Mouse (Mus musculus) Patski (cell line): ENCODE measurements around the gene Olfr894. TPM values are rescaled to one million over a fixed set of nuclear protein-coding genes. Genes with fewer than 3 reads are reported as not detected.
"Not testable (repeated sequence)": the region's sequence is repeated elsewhere in the genome, so short reads cannot be mapped to it uniquely, and the experiment has no call there.

Source experiments
- ATAC-seq: fragments of 100-300 bp; one replicate; pipeline ENCODE4 v1.8.0; 2021
- CTCF ChIA-PET: fragments of 350-600 bp; sonication (Branson Sonifier 250); formaldehyde crosslinking; loops from one replicate; lab custom pipeline; 2022; ENCODE audit warnings: inconsistent platforms; lab: Charles Lee
- POLR2A ChIA-PET: fragments of 350-600 bp; sonication (Branson Sonifier 250); formaldehyde crosslinking; loops from one replicate; lab custom pipeline; 2022; ENCODE audit warnings: antibody characterized with exemption, inconsistent platforms; lab: Charles Lee
- DNase-seq: peaks from one replicate; pipeline ENCODE4 v3.0.0-alpha.2; 2011; ENCODE audit warnings: low read depth, low spot score
- H3K27me3 ChIP-seq: fragments of 371-371 bp; one replicate; pipeline ENCODE4 v1.5.1; 2021
- CTCF ChIP-seq: fragments of 100-300 bp; IDR thresholded peaks from one replicate; pipeline ENCODE4 v1.5.1; 2021
- in situ Hi-C: fragments of 300-500 bp; cut with MboI; formaldehyde crosslinking; loops from 3 replicates; pipeline ENCODE4 v1.11.1; 2018; ENCODE audit warnings: low pct_unique_long_range_greater_than_20kb, mixed read lengths
- polyA plus RNA-seq: library from polyadenylated mRNA; unstranded; gene quantifications from one replicate; pipeline ENCODE4 v1.2.3, GENCODE M21; 2021

Gene Olfr894
- polyA plus RNA-seq, result not detected

GRCm38 (mm10) chr9:38217755-38218154, at the start of gene Olfr894:
TSS of gene Olfr894 (plus strand) at chr9:38218055.
- ChIA-PET CTCF (no interaction called here), POLR2A (no interaction called here)
- ATAC-seq, result no peak
- DNase-seq, result no peak
- TF ChIP-seq CTCF, result no peak
- no peaks in the 10 kb centered on the region for H3K27me3 ChIP-seq
- in situ Hi-C loops, result no loop called here

GRCm38 (mm10) chr9:38168341-38168740, 49.5 kb upstream of the Olfr894 start:
- H3K27me3 ChIP-seq, in situ Hi-C loops, DNase-seq, POLR2A ChIA-PET, CTCF ChIA-PET, ATAC-seq: not testable (repeated sequence)

GRCm38 (mm10) chr9:38180721-38181120, 37.1 kb upstream of the Olfr894 start, which contains the start of gene Olfr891:
TSS of gene Olfr891 (minus strand) at chr9:38180821.
- no peaks in the 10 kb centered on the region for H3K27me3 ChIP-seq
- no peak for ATAC-seq
- no peak for TF ChIP-seq CTCF
- in situ Hi-C loops, result no loop called here
- ChIA-PET CTCF (no interaction called here), POLR2A (no interaction called here)
- DNase-seq, result no peak

GRCm38 (mm10) chr9:38208065-38208464, 9.8 kb upstream of the Olfr894 start, which contains the start of gene Olfr893:
TSS of gene Olfr893 (plus strand) at chr9:38208365.
- in situ Hi-C loops, result no loop called here
- H3K27me3 ChIP-seq, result no peaks in the 10 kb centered on the region
- CTCF ChIA-PET, result no interaction called here
- ATAC-seq (no peak), DNase-seq (no peak)
- TF ChIP-seq CTCF, result no peak
- POLR2A ChIA-PET, result no interaction called here

GRCm38 (mm10) chr9:38252474-38252873, 34.6 kb downstream of the Olfr894 start, which contains the start of gene Olfr143:
TSS of gene Olfr143 (plus strand) at chr9:38252774.
- ChIA-PET POLR2A (no interaction called here), CTCF (no interaction called here)
- in situ Hi-C loops, result no loop called here
- H3K27me3 ChIP-seq, result no peaks in the 10 kb centered on the region
- ATAC-seq, result no peak
- DNase-seq, result no peak
- TF ChIP-seq CTCF, result no peak

GRCm38 (mm10) chr9:38267551-38267950, 49.7 kb downstream of the Olfr894 start, which contains the start of gene Olfr895:
TSS of gene Olfr895 (plus strand) at chr9:38267851.
- DNase-seq (no peak), ATAC-seq (no peak)
- H3K27me3 ChIP-seq, result no peaks in the 10 kb centered on the region
- ChIA-PET CTCF (no interaction called here), POLR2A (no interaction called here)
- TF ChIP-seq CTCF, result no peak
- in situ Hi-C loops, result no loop called here

Other genes starting within 250 kb of the Olfr894 start
- gene Olfr881, start 226.2 kb upstream of the Olfr894 start, polyA plus RNA-seq, result not detected
- not detected for gene Olfr883, start 192.2 kb upstream of the Olfr894 start, polyA plus RNA-seq
- not detected for gene Olfr884, start 171.5 kb upstream of the Olfr894 start, polyA plus RNA-seq
- not detected for gene Olfr885, start 156.7 kb upstream of the Olfr894 start, polyA plus RNA-seq
- gene Olfr887, start 134.0 kb upstream of the Olfr894 start, polyA plus RNA-seq, result not detected
- not detected for gene Olfr888, start 109.9 kb upstream of the Olfr894 start, polyA plus RNA-seq
- gene Olfr889, start 102.9 kb upstream of the Olfr894 start, polyA plus RNA-seq, result 0.05 TPM
- gene Olfr890, start 75.5 kb upstream of the Olfr894 start, polyA plus RNA-seq, result not detected
- not detected for gene Olfr891, start 37.2 kb upstream of the Olfr894 start, polyA plus RNA-seq
- gene Olfr893, start 9.7 kb upstream of the Olfr894 start, polyA plus RNA-seq, result not detected
- gene Olfr143, start 34.7 kb downstream of the Olfr894 start, polyA plus RNA-seq, result not detected
- not detected for gene Olfr895, start 49.8 kb downstream of the Olfr894 start, polyA plus RNA-seq
- gene Olfr896-ps1, start 73.1 kb downstream of the Olfr894 start, polyA plus RNA-seq, result not detected
- not detected for gene Olfr25, start 111.0 kb downstream of the Olfr894 start, polyA plus RNA-seq
- gene Olfr898, start 130.4 kb downstream of the Olfr894 start, polyA plus RNA-seq, result not detected
- not detected for gene Olfr250, start 148.8 kb downstream of the Olfr894 start, polyA plus RNA-seq
- not detected for gene Olfr251, start 159.0 kb downstream of the Olfr894 start, polyA plus RNA-seq
- gene Olfr147, start 183.6 kb downstream of the Olfr894 start, polyA plus RNA-seq, result not detected
- gene Olfr901, start 211.4 kb downstream of the Olfr894 start, polyA plus RNA-seq, result not detected
- gene Olfr902, start 229.6 kb downstream of the Olfr894 start, polyA plus RNA-seq, result not detected
- not detected for gene Olfr904, start 245.1 kb downstream of the Olfr894 start, polyA plus RNA-seq